Comparison of ENCODE assay signal across 13 mouse cellular contexts in the genomic region with DNA sequence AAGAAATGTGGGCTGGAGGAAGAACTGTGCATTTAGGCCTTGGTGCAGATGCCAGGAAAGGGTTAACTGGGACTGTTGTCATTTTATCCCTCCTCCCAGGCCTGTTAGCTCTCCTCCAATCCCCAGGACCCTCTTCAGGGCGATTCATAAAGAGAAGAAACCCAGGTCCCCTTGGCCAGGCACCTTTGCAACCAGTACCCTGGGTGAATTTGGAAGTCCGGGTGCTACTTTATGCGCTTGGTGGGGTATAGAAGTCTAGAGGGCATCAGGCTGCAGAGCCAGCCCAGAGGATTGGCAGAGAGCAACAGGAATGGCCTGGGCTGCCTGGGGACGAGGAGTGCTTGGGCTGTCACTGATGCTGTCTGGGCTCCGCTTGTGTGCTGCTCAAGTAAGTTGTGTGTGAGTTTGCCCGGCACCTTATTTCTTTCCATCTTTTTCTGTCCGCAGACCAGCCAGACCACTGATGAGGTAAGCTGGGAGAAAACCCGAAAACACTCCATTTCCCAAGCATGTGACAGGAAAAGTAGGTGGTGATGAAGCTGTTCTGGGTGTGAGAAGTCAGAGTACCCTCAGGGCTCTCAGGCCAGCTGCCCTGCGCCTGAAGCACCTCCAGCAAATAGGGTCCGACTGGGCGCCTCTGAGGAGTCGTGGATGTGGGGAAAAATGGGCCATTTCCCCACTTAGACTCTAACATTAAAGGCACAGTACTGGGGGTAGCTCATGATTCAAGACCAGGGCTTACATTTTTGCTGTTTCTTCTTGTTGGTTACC. TPM values are rescaled to one million over a fixed set of nuclear protein-coding genes. Genes with fewer than 3 reads are reported as not detected.
DNase-seq lines count a peak whose midpoint lies in the region; ATAC-seq lines count a peak whose summit lies in the region.
"Had no signal": no experiment of that assay in that cellular context is flagged by ENCODE, and none has a peak within 500 bp of the region (broad histone marks: within the 10 kb centered on the region; RNA-seq: fewer than 3 reads in every experiment).

No protein-coding gene starts in this region.

- H3K27me3 ChIP-seq in heart, embryonic 10.5 days (ENCODE audit: insufficient read depth, poor library complexity, severe bottlenecking) = no peaks in the 10 kb centered on the region
- H3K27me3 ChIP-seq in lung, embryonic 15.5 days = no peaks in the 10 kb centered on the region
- no peaks in the 10 kb centered on the region for H3K27me3 ChIP-seq in neural tube, embryonic 12.5 days (replicated peaks)
- H3K27me3 ChIP-seq: midbrain, embryonic 12.5 days had no signal

- WGBS in heart, embryonic 10.5 days = 38% methylated on average over 12 of the region's 12 CpGs
- 23% methylated on average over 12 of the region's 12 CpGs for WGBS in lung, embryonic 15.5 days
- WGBS in neural tube, embryonic 12.5 days = 52% methylated on average over 12 of the region's 12 CpGs

- peak overlapping the region; percentile 48 for H3K27ac ChIP-seq in heart, embryonic 10.5 days
- peak overlapping the region; percentile 3; the same call in 1 of the 2 replicates for H3K27ac ChIP-seq in lung, embryonic 15.5 days
- no peak overlapping the region for H3K27ac ChIP-seq in neural tube, embryonic 12.5 days
- H3K27ac ChIP-seq: midbrain, embryonic 12.5 days had no signal

- peak overlapping the region; percentile 35 for H3K4me2 ChIP-seq in lung, embryonic 15.5 days
- H3K4me2 ChIP-seq in neural tube, embryonic 12.5 days (replicated peaks) = peak overlapping the region; percentile 24; the same call in 1 of the 2 replicates
- H3K4me2 ChIP-seq: liver, embryonic 11.5 days; midbrain, embryonic 12.5 days had no signal

- H3K4me3 ChIP-seq in heart, embryonic 10.5 days = peak overlapping the region; percentile 52
- peak overlapping the region; percentile 14; the same call in 1 of the 2 replicates for H3K4me3 ChIP-seq in lung, embryonic 15.5 days
- peak overlapping the region; percentile 13 for H3K4me3 ChIP-seq in neural tube, embryonic 12.5 days
- H3K4me3 ChIP-seq: midbrain, embryonic 12.5 days had no signal

- no peaks in the 10 kb centered on the region for H3K36me3 ChIP-seq in heart, embryonic 10.5 days
- H3K36me3 ChIP-seq in lung, embryonic 15.5 days = no peaks in the 10 kb centered on the region
- no peaks in the 10 kb centered on the region for H3K36me3 ChIP-seq in neural tube, embryonic 12.5 days
- H3K36me3 ChIP-seq: midbrain, embryonic 12.5 days had no signal

- DNase-seq in heart, embryonic 10.5 days (ENCODE audit: low spot score) = no peak
- DNase-seq in heart, postnatal 4 days = no peak
- no peak for DNase-seq in lung, postnatal 25 days (ENCODE audit: low spot score)
- peak; percentile 54 for DNase-seq in fibroblast of lung, adult 2 months (ENCODE audit: low read depth)
- DNase-seq in adrenal gland, adult (ENCODE audit: inconsistent age in 2 of 2, low spot score in 1 of 2) = no peak
- DNase-seq in adrenal gland, adult 2 months = no peak
- DNase-seq: B cell, adult 2 months; gastrocnemius, postnatal 10 days; kidney, adult 2 months had no signal

- H3K9me3 ChIP-seq in heart, embryonic 10.5 days = no peaks in the 10 kb centered on the region
- H3K9me3 ChIP-seq in lung, embryonic 15.5 days = no peaks in the 10 kb centered on the region
- H3K9me3 ChIP-seq in neural tube, embryonic 12.5 days = no peaks in the 10 kb centered on the region
- H3K9me3 ChIP-seq: midbrain, embryonic 12.5 days had no signal

- H3K4me1 ChIP-seq in heart, embryonic 10.5 days = peaks cover 32% of the 10 kb centered on the region
- H3K4me1 ChIP-seq in lung, embryonic 15.5 days = 0 out of 2 replicates have a peak, but pooled peaks cover 11% of the 10 kb centered on the region
- peaks cover 4% of the 10 kb centered on the region; the same call in 1 of the 2 replicates for H3K4me1 ChIP-seq in neural tube, embryonic 12.5 days

- peak; percentile 59; the same call in 1 of the 2 replicates for ATAC-seq in lung, embryonic 15.5 days (ENCODE audit: borderline replicate concordance, extremely low read depth, low FRiP score, low TSS enrichment)
- ATAC-seq in neural tube, embryonic 12.5 days (ENCODE audit: low FRiP score, low read depth) = no peak

- no peak overlapping the region for H3K9ac ChIP-seq in lung, embryonic 15.5 days
- H3K9ac ChIP-seq in neural tube, embryonic 12.5 days = no peak overlapping the region
- H3K9ac ChIP-seq: midbrain, embryonic 12.5 days had no signal

RNA-seq across cellular contexts. Expression of gene Col9a1, which starts 17.8 kb away (rescaled TPM):
- polyA plus RNA-seq in heart, embryonic 10.5 days (2016; fragmentation: Nextera tagmentation; extraction: Ambion mirVana) = 19.4 and 48.7 TPM in 2 replicates
- under 1 TPM; 0.50 to 0.86 TPM for total RNA-seq in heart, postnatal 4 days (2021)
- 10.7 and 11.1 TPM in 2 replicates for polyA plus RNA-seq in lung, embryonic 15.5 days (2015; fragmentation: Nextera tagmentation; extraction: Ambion mirVana)
- 30.9 and 39.8 TPM in 2 replicates for polyA plus RNA-seq in neural tube, embryonic 12.5 days (2016; fragmentation: Nextera tagmentation; extraction: Ambion mirVana)
- not detected for total RNA-seq in adrenal gland, adult 2 months (2021)
- not detected in 2 replicates for polyA plus RNA-seq in adrenal gland, adult 2 months (2012; rRNA removed)
- polyA plus RNA-seq: kidney, adult 2 months had no signal

Comparison
In these comparisons a context has a peak if more than half of its experiments do, and no peak if none do; other contexts are left out.
1. RNA of gene Col9a1, which starts 17.8 kb away (polyA plus RNA-seq): 19.4 to 48.7 TPM in heart, embryonic 10.5 days, 30.9 to 39.8 TPM in neural tube, embryonic 12.5 days and 10.7 to 11.1 TPM in lung, embryonic 15.5 days; not detected in adrenal gland, adult 2 months; every median in the first group is over 10 times any median in the second.
2. Peak in every context shown above with its lines, with median percentiles within 50 percentile points of each other: H3K4me3 ChIP-seq.